Mouse (Mus musculus): Measurements from ENCODE around the gene Emp1. TPM values are rescaled to one million over a fixed set of nuclear protein-coding genes. Genes with fewer than 3 reads are reported as not detected.

Emp1 gene
- polyA plus RNA-seq, 1 experiment from 2014 or later = 5.9 TPM

DNA sequence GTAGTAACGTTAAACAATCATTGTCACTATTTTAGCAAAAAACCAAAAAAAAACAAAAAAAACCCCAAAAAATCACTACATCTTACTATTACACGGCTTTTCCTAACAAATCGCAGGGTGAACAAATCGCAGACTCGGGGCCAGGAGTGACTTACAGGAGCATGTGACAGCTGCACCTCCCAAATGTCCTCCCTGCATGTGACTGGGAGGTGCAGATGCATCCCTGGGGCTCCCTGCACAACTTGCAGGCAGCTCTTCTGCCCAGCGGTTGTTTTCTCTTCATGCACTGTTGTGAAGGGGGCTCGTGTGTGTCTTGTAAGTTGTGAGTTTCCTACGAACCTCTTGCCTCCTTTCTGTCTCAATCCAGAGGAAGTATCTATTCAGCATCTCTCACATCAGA lies 33.0 kb downstream of the Emp1 start:
- Histone ChIP-seq H3K9ac (ENCODE audit: low read length) (no peak overlapping the region), H3K4me3 (ENCODE audit: low read depth, low read length) (no peak overlapping the region), H3K4me1 (ENCODE audit: control insufficient read depth, insufficient read depth, low read length) (no peaks in the 10 kb centered on the region), H3K36me3 (ENCODE audit: control insufficient read depth, insufficient read depth, low read length) (no peaks in the 10 kb centered on the region), H3K27ac (ENCODE audit: low read depth, low read length) (no peak overlapping the region), H3K4me2 (no peak overlapping the region), H3K27me3 (ENCODE audit: control insufficient read depth, insufficient read depth, low read length) (no peaks in the 10 kb centered on the region), H3K9me3 (ENCODE audit: control insufficient read depth, low read length) (no peaks in the 10 kb centered on the region)
- ATAC-seq (ENCODE audit: low FRiP score) = no peak
- DNase-seq (ENCODE audit: low spot score, missing footprints) = no peak
- 82% methylated on average over 8 of the region's 8 CpGs for WGBS

DNA sequence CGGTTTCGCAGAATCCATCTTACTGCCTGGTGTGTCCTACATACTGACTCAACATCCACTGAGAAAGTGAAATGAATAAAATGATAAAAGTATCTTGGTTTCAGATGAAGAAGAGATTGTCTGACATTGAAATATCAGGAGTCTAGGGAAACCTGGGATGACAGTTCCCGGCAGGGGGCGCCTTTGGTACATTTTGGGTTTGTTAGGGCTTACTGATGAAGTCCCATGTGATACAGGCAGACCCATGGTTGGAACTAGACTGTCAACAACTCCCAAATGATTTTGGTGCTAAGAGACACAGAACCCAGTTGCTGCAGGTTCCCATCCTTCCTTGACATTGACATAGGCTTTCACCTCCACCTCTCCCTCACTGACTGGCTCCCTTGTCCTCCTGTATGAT lies 34.7 kb downstream of the Emp1 start:
- H3K4me1 ChIP-seq (ENCODE audit: control insufficient read depth, insufficient read depth, low read length) = no peaks in the 10 kb centered on the region
- no peak overlapping the region for H3K9ac ChIP-seq (ENCODE audit: low read length)
- H3K4me3 ChIP-seq (ENCODE audit: low read depth, low read length) = no peak overlapping the region
- no peaks in the 10 kb centered on the region for H3K9me3 ChIP-seq (ENCODE audit: control insufficient read depth, low read length)
- no peak overlapping the region for H3K4me2 ChIP-seq
- WGBS = 79% methylated on average over 4 of the region's 4 CpGs
- no peaks in the 10 kb centered on the region for H3K36me3 ChIP-seq (ENCODE audit: control insufficient read depth, insufficient read depth, low read length)
- H3K27me3 ChIP-seq (ENCODE audit: control insufficient read depth, insufficient read depth, low read length) = no peaks in the 10 kb centered on the region
- DNase-seq (ENCODE audit: low spot score, missing footprints) (no peak), ATAC-seq (ENCODE audit: low FRiP score) (no peak)
- no peak overlapping the region for H3K27ac ChIP-seq (ENCODE audit: low read depth, low read length)

DNA sequence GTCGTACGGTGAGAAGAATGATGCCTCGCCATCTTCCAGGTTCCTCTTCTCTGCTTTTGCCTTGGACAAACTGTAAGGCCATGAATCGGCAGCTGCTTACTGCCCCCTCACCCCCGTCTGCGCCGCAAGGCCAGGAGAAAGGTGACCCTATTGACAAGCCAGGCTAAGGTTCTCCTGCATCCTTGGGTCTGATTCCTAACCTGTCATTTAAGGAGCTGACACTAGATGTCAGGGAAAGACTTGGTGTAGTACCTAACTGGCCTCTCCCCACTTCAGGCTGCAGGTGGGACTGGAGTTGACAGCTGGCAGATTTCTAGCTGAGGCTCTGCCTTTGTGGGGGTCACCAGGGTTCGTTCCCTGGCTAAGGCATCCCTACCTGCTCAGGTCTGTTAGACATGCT lies 35.4 kb downstream of the Emp1 start:
- 87% methylated on average over 8 of the region's 8 CpGs for WGBS

DNA sequence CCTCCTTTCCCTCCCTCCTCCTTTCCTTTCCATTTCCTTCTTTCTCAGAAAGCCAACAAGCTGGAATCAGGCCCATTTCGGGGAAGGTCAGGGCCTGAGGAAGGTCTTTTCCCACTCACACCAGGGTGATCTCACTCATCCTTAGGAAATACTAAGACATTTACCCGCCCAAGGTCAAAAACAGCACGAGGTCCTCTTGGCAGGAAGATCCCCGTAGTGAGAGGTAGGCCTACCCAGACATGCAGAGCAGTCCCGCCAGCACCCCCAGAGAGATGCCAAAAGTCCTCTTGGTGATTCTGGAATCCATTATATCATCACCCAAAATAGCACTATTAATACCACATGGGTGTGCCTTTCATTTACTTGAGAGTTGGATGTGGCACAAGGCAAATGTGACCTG lies 36.5 kb downstream of the Emp1 start:
- Histone ChIP-seq H3K36me3 (ENCODE audit: control insufficient read depth, insufficient read depth, low read length) (no peaks in the 10 kb centered on the region), H3K27me3 (ENCODE audit: control insufficient read depth, insufficient read depth, low read length) (no peaks in the 10 kb centered on the region), H3K9me3 (ENCODE audit: control insufficient read depth, low read length) (no peaks in the 10 kb centered on the region), H3K4me1 (ENCODE audit: control insufficient read depth, insufficient read depth, low read length) (no peaks in the 10 kb centered on the region), H3K9ac (ENCODE audit: low read length) (no peak overlapping the region), H3K27ac (ENCODE audit: low read depth, low read length) (no peak overlapping the region), H3K4me2 (no peak overlapping the region), H3K4me3 (ENCODE audit: low read depth, low read length) (no peak overlapping the region)
- 71% methylated on average over 5 of the region's 5 CpGs for WGBS
- no peak for DNase-seq (ENCODE audit: low spot score, missing footprints)
- no peak for ATAC-seq (ENCODE audit: low FRiP score)

More for the DNA sequence above, 35.4 kb downstream of the Emp1 start:
- no peaks in the 10 kb centered on the region for H3K4me1 ChIP-seq (ENCODE audit: control insufficient read depth, insufficient read depth, low read length)
- no peak overlapping the region for H3K4me2 ChIP-seq
- H3K36me3 ChIP-seq (ENCODE audit: control insufficient read depth, insufficient read depth, low read length) = no peaks in the 10 kb centered on the region
- no peaks in the 10 kb centered on the region for H3K27me3 ChIP-seq (ENCODE audit: control insufficient read depth, insufficient read depth, low read length)
- H3K27ac ChIP-seq (ENCODE audit: low read depth, low read length) = no peak overlapping the region
- ATAC-seq (ENCODE audit: low FRiP score) = no peak
- H3K9ac ChIP-seq (ENCODE audit: low read length) = no peak overlapping the region
- H3K4me3 ChIP-seq (ENCODE audit: low read depth, low read length) = no peak overlapping the region
- no peak for DNase-seq (ENCODE audit: low spot score, missing footprints)
- no peaks in the 10 kb centered on the region for H3K9me3 ChIP-seq (ENCODE audit: control insufficient read depth, low read length)

DNA sequence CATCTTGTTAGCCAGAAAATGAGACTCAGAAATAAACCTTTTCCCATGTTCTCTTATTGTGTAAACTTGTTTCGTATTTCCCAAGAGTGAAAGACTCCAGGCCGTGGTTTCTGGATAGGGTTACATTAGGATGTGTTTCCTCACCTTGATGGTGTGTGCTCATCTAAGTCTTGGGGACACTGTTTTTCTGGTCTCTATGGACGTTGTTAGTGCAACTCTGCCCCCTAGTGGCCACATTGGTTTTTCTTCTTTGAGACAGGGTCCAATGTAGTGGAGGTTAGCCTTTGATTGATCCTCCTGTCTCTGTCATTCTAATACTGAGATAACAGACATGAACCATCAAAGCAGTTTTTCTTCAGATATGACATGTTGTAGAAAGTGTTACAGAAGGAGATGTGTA lies 38.0 kb downstream of the Emp1 start:
- Histone ChIP-seq H3K4me3 (ENCODE audit: low read depth, low read length) (no peak overlapping the region), H3K4me2 (no peak overlapping the region), H3K9ac (ENCODE audit: low read length) (no peak overlapping the region), H3K4me1 (ENCODE audit: control insufficient read depth, insufficient read depth, low read length) (no peaks in the 10 kb centered on the region), H3K9me3 (ENCODE audit: control insufficient read depth, low read length) (no peaks in the 10 kb centered on the region), H3K36me3 (ENCODE audit: control insufficient read depth, insufficient read depth, low read length) (no peaks in the 10 kb centered on the region), H3K27ac (ENCODE audit: low read depth, low read length) (no peak overlapping the region), H3K27me3 (ENCODE audit: control insufficient read depth, insufficient read depth, low read length) (no peaks in the 10 kb centered on the region)
- WGBS = 48% methylated on average over 3 of the region's 3 CpGs
- DNase-seq (ENCODE audit: low spot score, missing footprints) = peak; percentile 96
- 0 out of 2 replicates have a peak, but pooled peaks have one; percentile 19 for ATAC-seq (ENCODE audit: low FRiP score)

DNA sequence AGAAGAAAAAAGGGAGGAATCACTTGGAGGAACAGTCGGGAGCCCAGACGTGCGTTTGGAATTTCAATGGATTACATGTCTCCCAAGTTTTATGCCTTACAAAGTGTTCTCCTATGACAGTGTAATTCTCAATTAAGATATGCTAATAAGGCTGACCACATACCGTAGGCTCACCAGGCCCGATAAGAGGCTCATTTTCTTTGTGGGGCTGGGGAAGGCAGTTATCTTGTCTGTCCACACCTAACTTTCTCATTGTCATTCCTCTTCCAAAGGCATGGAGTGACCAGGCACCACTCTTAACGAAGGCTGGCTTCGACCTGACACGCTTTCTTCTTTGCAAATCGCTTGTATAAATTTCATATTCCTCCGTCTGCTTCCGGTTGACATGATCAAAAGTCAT lies 42.7 kb downstream of the Emp1 start:
- no peaks in the 10 kb centered on the region for H3K4me1 ChIP-seq (ENCODE audit: control insufficient read depth, insufficient read depth, low read length)
- H3K27ac ChIP-seq (ENCODE audit: low read depth, low read length) = no peak overlapping the region
- H3K9me3 ChIP-seq (ENCODE audit: control insufficient read depth, low read length) = no peaks in the 10 kb centered on the region
- H3K4me3 ChIP-seq (ENCODE audit: low read depth, low read length) = no peak overlapping the region
- DNase-seq (ENCODE audit: low spot score, missing footprints) (no peak), ATAC-seq (ENCODE audit: low FRiP score) (no peak)
- 93% methylated on average over 11 of the region's 11 CpGs for WGBS
- H3K27me3 ChIP-seq (ENCODE audit: control insufficient read depth, insufficient read depth, low read length) = no peaks in the 10 kb centered on the region
- no peak overlapping the region for H3K9ac ChIP-seq (ENCODE audit: low read length)
- H3K4me2 ChIP-seq = no peak overlapping the region
- no peaks in the 10 kb centered on the region for H3K36me3 ChIP-seq (ENCODE audit: control insufficient read depth, insufficient read depth, low read length)

DNA sequence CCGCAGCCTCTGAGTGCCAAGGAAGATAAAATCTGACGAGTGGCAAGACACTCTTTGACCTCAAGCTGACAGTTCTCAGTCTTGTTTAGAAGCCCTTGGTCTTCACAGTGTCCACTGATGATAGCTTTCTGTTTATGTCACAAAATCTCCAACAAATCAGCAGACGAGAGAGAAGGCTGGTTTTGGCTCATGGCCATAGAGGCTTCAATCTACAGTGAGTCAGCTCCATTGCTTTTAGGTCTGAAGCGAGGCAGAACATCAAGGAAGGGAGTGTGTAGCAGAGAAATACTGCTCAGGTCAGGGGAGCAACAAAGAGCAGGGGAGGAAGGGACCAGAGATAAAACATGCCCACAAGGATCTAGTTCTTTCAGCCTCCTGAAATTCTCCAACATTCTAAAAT lies 45.0 kb downstream of the Emp1 start:
- Histone ChIP-seq H3K27ac (ENCODE audit: low read depth, low read length) (no peak overlapping the region), H3K4me2 (no peak overlapping the region), H3K9me3 (ENCODE audit: control insufficient read depth, low read length) (no peaks in the 10 kb centered on the region), H3K9ac (ENCODE audit: low read length) (no peak overlapping the region), H3K36me3 (ENCODE audit: control insufficient read depth, insufficient read depth, low read length) (no peaks in the 10 kb centered on the region), H3K4me3 (ENCODE audit: low read depth, low read length) (no peak overlapping the region), H3K4me1 (ENCODE audit: control insufficient read depth, insufficient read depth, low read length) (no peaks in the 10 kb centered on the region), H3K27me3 (ENCODE audit: control insufficient read depth, insufficient read depth, low read length) (no peaks in the 10 kb centered on the region)
- DNase-seq (ENCODE audit: low spot score, missing footprints) (no peak), ATAC-seq (ENCODE audit: low FRiP score) (no peak)
- 73% methylated on average over 4 of the region's 4 CpGs for WGBS

DNA sequence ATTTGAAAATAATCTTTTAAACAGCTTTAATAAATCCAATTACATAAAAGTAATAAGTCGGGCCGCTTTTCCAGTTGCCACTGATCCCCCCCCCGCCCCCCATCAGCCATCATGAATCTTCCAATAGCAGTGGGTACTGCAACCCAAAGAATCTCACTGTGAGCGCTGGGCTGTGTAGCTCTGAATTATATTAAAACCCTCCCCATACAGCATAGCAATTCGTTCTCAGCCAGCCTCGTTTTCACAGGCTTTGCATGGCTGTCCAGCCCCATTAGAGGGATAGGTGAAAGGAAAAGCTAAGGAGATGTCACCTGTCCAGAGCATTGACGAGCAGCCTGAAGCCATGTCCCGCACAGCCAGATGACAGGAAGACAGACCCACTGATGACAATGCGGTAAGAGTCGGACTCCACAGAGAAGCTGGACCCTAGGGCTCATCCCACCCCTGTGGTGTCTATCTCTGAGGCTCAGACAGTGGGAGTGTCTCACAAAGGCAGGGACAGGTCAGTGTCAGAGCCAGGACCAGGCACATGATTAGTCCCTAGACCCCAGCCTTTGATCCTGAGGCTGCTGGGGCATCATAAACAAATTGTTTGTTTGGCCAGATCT lies 49.5 kb downstream of the Emp1 start:
- Histone ChIP-seq H3K27ac (ENCODE audit: low read depth, low read length) (no peak overlapping the region), H3K36me3 (ENCODE audit: control insufficient read depth, insufficient read depth, low read length) (no peaks in the 10 kb centered on the region), H3K4me2 (no peak overlapping the region), H3K4me1 (ENCODE audit: control insufficient read depth, insufficient read depth, low read length) (no peaks in the 10 kb centered on the region), H3K9me3 (ENCODE audit: control insufficient read depth, low read length) (no peaks in the 10 kb centered on the region), H3K27me3 (ENCODE audit: control insufficient read depth, insufficient read depth, low read length) (no peaks in the 10 kb centered on the region), H3K9ac (ENCODE audit: low read length) (no peak overlapping the region), H3K4me3 (ENCODE audit: low read depth, low read length) (no peak overlapping the region)
- ATAC-seq (ENCODE audit: low FRiP score) (peak; percentile 55), DNase-seq (ENCODE audit: low spot score, missing footprints) (no peak)
- 76% methylated on average over 10 of the region's 10 CpGs for WGBS

DNA sequence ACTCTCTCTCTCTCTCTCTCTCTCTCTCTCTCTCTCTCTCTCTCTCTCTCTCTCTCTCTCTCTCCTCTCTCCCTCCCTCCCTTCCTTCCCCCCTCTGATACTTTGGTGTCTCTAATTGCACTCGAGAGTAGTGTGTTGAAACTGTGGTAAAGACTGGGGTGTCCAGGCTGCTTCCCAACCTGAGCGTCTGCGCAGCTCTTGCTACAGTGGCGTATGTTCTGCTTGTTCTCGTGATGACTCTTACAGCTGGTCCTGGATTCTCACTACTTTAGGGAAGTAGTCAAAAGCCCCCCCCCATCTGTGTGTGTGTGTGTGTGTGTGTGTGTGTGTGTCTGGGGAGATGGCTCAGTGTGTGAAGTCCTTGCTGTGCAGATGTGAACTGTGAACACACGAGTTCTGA lies 50.3 kb downstream of the Emp1 start:
- no peak overlapping the region for H3K4me3 ChIP-seq (ENCODE audit: low read depth, low read length)
- no peaks in the 10 kb centered on the region for H3K36me3 ChIP-seq (ENCODE audit: control insufficient read depth, insufficient read depth, low read length)
- 88% methylated on average over 5 of the region's 6 CpGs for WGBS
- H3K27me3 ChIP-seq (ENCODE audit: control insufficient read depth, insufficient read depth, low read length) = no peaks in the 10 kb centered on the region
- no peak overlapping the region for H3K9ac ChIP-seq (ENCODE audit: low read length)
- no peak for DNase-seq (ENCODE audit: low spot score, missing footprints)
- H3K27ac ChIP-seq (ENCODE audit: low read depth, low read length) = no peak overlapping the region
- H3K4me1 ChIP-seq (ENCODE audit: control insufficient read depth, insufficient read depth, low read length) = no peaks in the 10 kb centered on the region
- H3K9me3 ChIP-seq (ENCODE audit: control insufficient read depth, low read length) = no peaks in the 10 kb centered on the region
- H3K4me2 ChIP-seq = no peak overlapping the region
- no peak for ATAC-seq (ENCODE audit: low FRiP score)
